Mouse (Mus musculus) midbrain, postnatal 0 days (tissue): ENCODE measurements around the gene Pnma3. TPM values are rescaled to one million over a fixed set of nuclear protein-coding genes. Genes with fewer than 3 reads are reported as not detected.
"Not testable (repeated sequence)": the region's sequence is repeated elsewhere in the genome, so short reads cannot be mapped to it uniquely, and the experiment has no call there.

Source experiments
- ATAC-seq: fragments of 200-750 bp; cut with Nextera tagmentation; 2 replicates; pipeline ENCODE4 v1.8.0; 2017; ENCODE audit warnings: moderate number of reproducible peaks, mild to moderate bottlenecking, moderate TSS enrichment, moderate library complexity; ENCODE audit not compliant: low FRiP score
- DNase-seq: peaks from one replicate; pipeline ENCODE4 v3.0.0-alpha.2; 2015; ENCODE audit warnings: low spot score
- H3K27ac ChIP-seq: fragments of 300-500 bp; sonication (generic); 2 replicates; pipeline ENCODE4 v1.5.1; 2014; ENCODE audit warnings: low read depth, mild to moderate bottlenecking, low read length, mixed read lengths
- H3K27me3 ChIP-seq: fragments of 300-500 bp; sonication (generic); 2 replicates; pipeline ENCODE4 v1.6.1; 2014; ENCODE audit warnings: low read length, control low read depth, mixed read lengths; ENCODE audit not compliant: insufficient read depth
- H3K36me3 ChIP-seq: fragments of 300-500 bp; sonication (generic); 2 replicates; pipeline ENCODE4 v1.6.1; 2014; ENCODE audit warnings: low read length, control low read depth, mixed read lengths; ENCODE audit not compliant: insufficient read depth
- H3K4me1 ChIP-seq: fragments of 300-500 bp; sonication (generic); 2 replicates; pipeline ENCODE4 v1.6.1; 2014; ENCODE audit warnings: mild to moderate bottlenecking, control low read depth, antibody characterized with exemption, low read length, mixed read lengths; ENCODE audit not compliant: insufficient read depth
- H3K4me2 ChIP-seq: fragments of 300-500 bp; sonication (generic); 2 replicates; pipeline ENCODE4 v1.6.1; 2014; ENCODE audit warnings: low read depth, mild to moderate bottlenecking, low read length, mixed read lengths; ENCODE audit not compliant: poor library complexity, severe bottlenecking
- H3K4me3 ChIP-seq: fragments of 300-500 bp; sonication (generic); 2 replicates; pipeline ENCODE4 v1.5.1; 2014; ENCODE audit warnings: low read depth, mild to moderate bottlenecking, low read length, moderate library complexity
- H3K9ac ChIP-seq: fragments of 300-500 bp; sonication (generic); replicated peaks from 2 replicates; pipeline ENCODE4 v1.6.1; 2014; ENCODE audit warnings: mild to moderate bottlenecking, low read length, moderate library complexity, mixed read lengths; ENCODE audit not compliant: poor library complexity, severe bottlenecking
- H3K9me3 ChIP-seq: fragments of 300-500 bp; sonication (generic); 2 replicates; pipeline ENCODE4 v1.6.1; 2016; ENCODE audit warnings: low read length, control low read depth
- CTCF ChIP-seq: IDR thresholded peaks from 2 replicates; pipeline ENCODE4 v1.5.1; 2016; ENCODE audit warnings: antibody characterized with exemption, mild to moderate bottlenecking
- WGBS: fragments of 180-500 bp; shearing (Covaris S2); extraction: QIAGEN DNeasy Blood & Tissue Kit; methylation state at CpG from one replicate; pipeline ENCODE4 v1.1.7; 2014; 5-methylcytosine and 5-hydroxymethylcytosine counted together
- polyA plus RNA-seq: library from polyadenylated mRNA; unstranded; fragments of >200 nt; fragmentation: Nextera tagmentation; extraction: Ambion mirVana; gene quantifications from 2 replicates; pipeline ENCODE4 v1.2.1, GENCODE M21; 2015
- total RNA-seq: library from RNA; depleted of rRNA; stranded (reverse); fragments of >200 nt; gene quantifications from 2 replicates; pipeline ENCODE4 v1.2.3, GENCODE M21; 2014

The Pnma3 gene
- total and polyA plus RNA-seq, 2 experiments from 2014 or later = 7.5 to 18.4 TPM

GRCm38 (mm10) chrX:73062323-73062722 is 2.3 kb upstream of the Pnma3 start:
- no peak for TF ChIP-seq CTCF
- WGBS = 56% methylated on average over 5 of the region's 5 CpGs

GRCm38 (mm10) chrX:73063512-73064414 is 824 bp upstream of the Pnma3 start:
- no peaks in the 10 kb centered on the region for H3K27me3 ChIP-seq
- H3K4me1 ChIP-seq = no peaks in the 10 kb centered on the region
- WGBS = 36% methylated on average over 23 of the region's 24 CpGs
- H3K4me3 ChIP-seq = peak overlapping the region; percentile 41
- H3K9ac ChIP-seq = peak overlapping the region; percentile 63
- no peak for TF ChIP-seq CTCF
- DNase-seq (peak; percentile 66), ATAC-seq (peak; percentile 91)
- H3K27ac ChIP-seq = peak overlapping the region; percentile 57; the same call in 1 of the 2 replicates
- H3K36me3 ChIP-seq = no peaks in the 10 kb centered on the region
- H3K9me3 ChIP-seq = no peaks in the 10 kb centered on the region
- peak overlapping the region; percentile 60 for H3K4me2 ChIP-seq

More at GRCm38 (mm10) chrX:73062323-73062722, 2.3 kb upstream of the Pnma3 start:
- H3K4me3 ChIP-seq = no peak overlapping the region
- no peak overlapping the region for H3K27ac ChIP-seq
- H3K4me2 ChIP-seq = no peak overlapping the region
- H3K9me3 ChIP-seq = no peaks in the 10 kb centered on the region
- no peak for DNase-seq
- no peaks in the 10 kb centered on the region for H3K4me1 ChIP-seq
- no peak for ATAC-seq
- H3K27me3 ChIP-seq = no peaks in the 10 kb centered on the region
- no peaks in the 10 kb centered on the region for H3K36me3 ChIP-seq
- no peak overlapping the region for H3K9ac ChIP-seq

GRCm38 (mm10) chrX:73066765-73067312 is 2.3 kb downstream of the Pnma3 start:
- not testable (repeated sequence) for H3K4me1 ChIP-seq, ATAC-seq, H3K4me2 ChIP-seq, H3K4me3 ChIP-seq, H3K9me3 ChIP-seq, H3K36me3 ChIP-seq, DNase-seq, H3K9ac ChIP-seq, H3K27ac ChIP-seq, H3K27me3 ChIP-seq
- no CpG with 5 or more reads among the region's 5 CpGs for WGBS

- H3K9me3 ChIP-seq, DNase-seq, ATAC-seq, H3K4me1 ChIP-seq, H3K4me3 ChIP-seq, H3K27ac ChIP-seq, H3K9ac ChIP-seq, H3K27me3 ChIP-seq, H3K4me2 ChIP-seq, H3K36me3 ChIP-seq: not testable (repeated sequence)
- WGBS = 88% methylated on average over 18 of the region's 19 CpGs
Measured at GRCm38 (mm10) chrX:73082267-73083055, 17.9 kb downstream of the Pnma3 start, which contains the start of gene Xlr4a. TSS of gene Xlr4a (minus strand) at chrX:73082478.

- not testable (repeated sequence) for H3K9me3 ChIP-seq, H3K27me3 ChIP-seq, H3K27ac ChIP-seq, H3K4me3 ChIP-seq, H3K4me1 ChIP-seq, H3K9ac ChIP-seq, ATAC-seq, H3K4me2 ChIP-seq, H3K36me3 ChIP-seq
- DNase-seq = peak; percentile 0
- 74% methylated on average over 13 of the region's 13 CpGs for WGBS
Measured at GRCm38 (mm10) chrX:73096941-73097508, 32.4 kb downstream of the Pnma3 start, which contains the start of gene Xlr3a. TSS of gene Xlr3a (minus strand) at chrX:73097095.

- not testable (repeated sequence) for H3K27me3 ChIP-seq, H3K4me1 ChIP-seq, H3K27ac ChIP-seq, H3K4me2 ChIP-seq, H3K9me3 ChIP-seq, DNase-seq, H3K4me3 ChIP-seq, H3K9ac ChIP-seq, ATAC-seq, H3K36me3 ChIP-seq
- no CpG with 5 or more reads among the region's 7 CpGs for WGBS
Measured at GRCm38 (mm10) chrX:73116747-73117146, 52.2 kb downstream of the Pnma3 start, which contains the start of gene Gm14685. TSS of gene Gm14685 (plus strand) at chrX:73117047.
